Mouse (Mus musculus) forebrain, embryonic 13.5 days (tissue): ENCODE measurements at regions not wholly inside any gene's neighbourhood (a gene's known extent, or its start where the extent isn't known, plus 50 kb on each side); places are given as distances from the start of the nearest gene placed in this dataset.

Source experiments
- ATAC-seq: fragments of 200-750 bp; cut with Nextera tagmentation; 2 replicates; pipeline ENCODE4 v1.8.0; 2017
- H3K27ac ChIP-seq: fragments of 300-500 bp; sonication (generic); 2 replicates; pipeline ENCODE4 v1.5.1; 2015; ENCODE audit warnings: inconsistent platforms, mild to moderate bottlenecking, moderate library complexity
- H3K27me3 ChIP-seq: fragments of 300-500 bp; sonication (generic); 2 replicates; pipeline ENCODE4 v1.6.1; 2015; ENCODE audit warnings: mild to moderate bottlenecking, inconsistent platforms
- H3K36me3 ChIP-seq: fragments of 300-500 bp; sonication (generic); 2 replicates; pipeline ENCODE4 v1.6.1; 2015; ENCODE audit warnings: mild to moderate bottlenecking, inconsistent platforms; ENCODE audit not compliant: poor library complexity, severe bottlenecking
- H3K4me1 ChIP-seq: fragments of 300-500 bp; sonication (generic); 2 replicates; pipeline ENCODE4 v1.6.1; 2015; ENCODE audit warnings: inconsistent platforms
- H3K4me2 ChIP-seq: fragments of 300-500 bp; sonication (generic); 2 replicates; pipeline ENCODE4 v1.6.1; 2015; ENCODE audit warnings: inconsistent platforms, mild to moderate bottlenecking, moderate library complexity
- H3K4me3 ChIP-seq: fragments of 300-500 bp; sonication (generic); 2 replicates; pipeline ENCODE4 v1.5.1; 2015; ENCODE audit warnings: mild to moderate bottlenecking, inconsistent platforms
- H3K9ac ChIP-seq: fragments of 300-500 bp; sonication (generic); 2 replicates; pipeline ENCODE4 v1.6.1; 2015; ENCODE audit warnings: mild to moderate bottlenecking, inconsistent platforms
- H3K9me3 ChIP-seq: fragments of 300-500 bp; sonication (generic); replicated peaks from 2 replicates; pipeline ENCODE4 v1.6.1; 2016; ENCODE audit warnings: inconsistent platforms
- WGBS: fragments of 180-500 bp; shearing (Covaris S2); methylation state at CpG from one replicate; pipeline ENCODE4 v1.1.7; 2015; 5-methylcytosine and 5-hydroxymethylcytosine counted together

- Histone ChIP-seq H3K4me2 (no peak overlapping the region), H3K4me3 (no peak overlapping the region), H3K36me3 (no peaks in the 10 kb centered on the region), H3K9ac (no peak overlapping the region), H3K4me1 (no peaks in the 10 kb centered on the region), H3K27ac (no peak overlapping the region), H3K27me3 (no peaks in the 10 kb centered on the region), H3K9me3 (no peaks in the 10 kb centered on the region)
- no peak for ATAC-seq
- WGBS: 66% methylated on average over 3 of the region's 3 CpGs
Observed at GRCm38 (mm10) chr8:96929901-96930300, 1041.6 kb upstream of the Got2 start.

- Histone ChIP-seq H3K4me1 (no peaks in the 10 kb centered on the region), H3K27ac (no peak overlapping the region), H3K27me3 (no peaks in the 10 kb centered on the region), H3K9ac (no peak overlapping the region), H3K36me3 (no peaks in the 10 kb centered on the region), H3K9me3 (no peaks in the 10 kb centered on the region), H3K4me2 (no peak overlapping the region), H3K4me3 (no peak overlapping the region)
- WGBS: 31% methylated on average over 2 of the region's 2 CpGs
- 0 out of 2 replicates have a peak, but pooled peaks have one; percentile 24 for ATAC-seq
Observed at GRCm38 (mm10) chr8:96880956-96881355, 992.6 kb upstream of the Got2 start.

- no peak overlapping the region for H3K9ac ChIP-seq
- no peak overlapping the region for H3K4me3 ChIP-seq
- no peak overlapping the region for H3K4me2 ChIP-seq
- no peaks in the 10 kb centered on the region for H3K27me3 ChIP-seq
- 88% methylated on average over 6 of the region's 6 CpGs for WGBS
- no peak overlapping the region for H3K27ac ChIP-seq
- H3K9me3 ChIP-seq: no peaks in the 10 kb centered on the region
- no peak for ATAC-seq
- no peaks in the 10 kb centered on the region for H3K4me1 ChIP-seq
- no peaks in the 10 kb centered on the region for H3K36me3 ChIP-seq
Observed at GRCm38 (mm10) chr8:96878793-96879192, 990.4 kb upstream of the Got2 start.

DNA sequence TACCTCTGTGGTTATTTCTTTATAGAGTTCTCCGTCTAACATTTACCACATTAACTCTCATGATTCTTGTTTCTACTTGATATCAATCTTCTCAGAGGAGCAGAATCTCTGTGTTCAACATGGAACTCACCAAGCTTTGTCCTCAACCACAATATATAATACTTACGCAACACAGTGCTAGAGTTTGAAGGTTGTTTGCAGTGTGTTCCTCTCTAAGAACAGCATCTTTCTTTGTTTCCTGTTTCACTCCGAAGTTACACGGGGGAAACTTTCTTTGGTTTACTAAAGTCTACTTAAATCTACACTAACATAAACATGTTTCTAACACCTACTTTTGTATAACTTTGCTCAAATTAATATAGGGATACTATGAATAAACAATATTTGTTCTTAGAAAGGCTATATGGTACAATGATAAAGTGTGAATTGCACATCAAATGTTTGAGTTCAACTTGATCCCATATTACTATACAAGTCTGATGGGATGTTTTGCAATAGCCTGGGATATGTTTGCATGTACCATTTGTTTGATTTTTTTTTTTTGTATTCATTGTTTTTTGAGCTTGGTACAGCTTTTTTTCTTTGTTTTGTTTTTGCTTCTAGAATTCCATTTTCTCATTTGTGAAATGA is 985.2 kb upstream of the Got2 start:
- no peak for ATAC-seq
- H3K9ac ChIP-seq: no peak overlapping the region
- H3K4me1 ChIP-seq: no peaks in the 10 kb centered on the region
- no peak overlapping the region for H3K4me3 ChIP-seq
- H3K4me2 ChIP-seq: no peak overlapping the region
- no peaks in the 10 kb centered on the region for H3K27me3 ChIP-seq
- H3K36me3 ChIP-seq: no peaks in the 10 kb centered on the region
- no peaks in the 10 kb centered on the region for H3K9me3 ChIP-seq
- H3K27ac ChIP-seq: no peak overlapping the region
- 95% methylated on average over 4 of the region's 4 CpGs for WGBS

DNA sequence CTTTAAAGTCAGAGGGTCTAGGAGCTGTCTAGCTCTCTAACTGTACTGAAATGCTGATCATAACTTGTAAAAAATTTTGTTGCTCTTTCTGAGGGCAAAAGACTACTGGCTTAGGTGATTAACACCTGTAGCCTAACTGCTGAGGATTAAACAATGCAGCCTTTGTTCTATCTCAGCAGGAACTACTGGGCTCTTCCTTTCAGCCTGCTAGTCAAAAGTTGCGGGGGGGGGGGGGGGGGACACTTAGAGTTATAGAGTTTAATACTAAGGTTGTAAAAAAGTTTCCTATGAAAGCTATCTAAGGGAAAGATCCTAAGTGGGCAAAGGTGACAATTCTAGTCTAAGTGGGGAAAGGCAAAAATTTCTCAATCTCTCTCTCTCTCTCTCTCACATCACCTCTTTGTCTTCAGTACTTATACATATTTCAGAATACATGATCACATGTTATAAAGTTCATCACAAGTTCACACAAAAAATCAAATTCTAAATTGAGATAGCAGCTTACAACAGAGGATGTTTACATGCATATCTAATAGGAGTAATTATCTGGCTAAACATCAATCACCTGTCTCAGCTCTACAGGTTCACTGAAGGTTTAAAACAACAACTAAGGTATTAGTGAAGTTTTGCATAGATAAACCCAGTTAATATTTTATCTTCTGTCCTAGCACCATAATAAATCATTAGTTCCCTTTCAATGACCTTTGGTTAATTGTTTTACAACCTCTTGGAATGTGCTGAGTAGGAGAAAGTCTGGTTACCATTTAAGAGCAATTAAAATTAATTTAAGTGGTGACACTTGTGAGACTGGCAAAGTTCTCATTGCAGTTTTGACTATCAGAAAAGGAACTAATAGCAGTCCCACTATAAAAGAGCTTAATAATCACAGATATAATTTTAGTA is 980.1 kb upstream of the Got2 start:
- Histone ChIP-seq H3K4me2 (no peak overlapping the region), H3K9me3 (no peaks in the 10 kb centered on the region), H3K27me3 (no peaks in the 10 kb centered on the region), H3K4me3 (no peak overlapping the region), H3K9ac (no peak overlapping the region), H3K36me3 (no peaks in the 10 kb centered on the region), H3K4me1 (peaks cover 6% of the 10 kb centered on the region; the same call in 1 of the 2 replicates), H3K27ac (no peak overlapping the region)
- no peak for ATAC-seq
- 0% methylated on average over 1 of the region's 1 CpGs for WGBS

DNA sequence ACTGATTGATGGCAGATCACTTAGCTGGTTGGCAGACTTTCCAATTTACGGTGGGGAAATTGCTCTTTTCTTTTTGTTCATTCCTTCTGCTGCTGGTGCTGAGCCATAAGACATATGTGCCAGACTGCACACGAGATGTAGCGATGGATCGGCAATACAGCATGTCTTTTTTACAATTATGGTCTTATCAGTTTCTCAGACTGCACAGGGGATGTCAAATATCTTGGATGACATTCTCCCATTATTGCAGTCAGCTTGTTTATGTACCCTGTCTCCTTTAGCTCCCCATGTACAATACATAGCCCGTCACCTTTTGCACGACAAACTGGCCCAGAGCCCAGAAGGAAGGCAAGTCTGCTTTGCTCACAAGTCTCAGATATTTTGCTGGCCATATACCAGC is 976.3 kb upstream of the Got2 start:
- Histone ChIP-seq H3K4me2 (peak overlapping the region; percentile 22), H3K27ac (peak overlapping the region; percentile 54), H3K9me3 (no peaks in the 10 kb centered on the region), H3K4me1 (peaks cover 6% of the 10 kb centered on the region; the same call in 1 of the 2 replicates), H3K27me3 (no peaks in the 10 kb centered on the region), H3K9ac (no peak overlapping the region), H3K4me3 (no peak overlapping the region), H3K36me3 (no peaks in the 10 kb centered on the region)
- 42% methylated on average over 6 of the region's 6 CpGs for WGBS
- peak; percentile 81 for ATAC-seq

DNA sequence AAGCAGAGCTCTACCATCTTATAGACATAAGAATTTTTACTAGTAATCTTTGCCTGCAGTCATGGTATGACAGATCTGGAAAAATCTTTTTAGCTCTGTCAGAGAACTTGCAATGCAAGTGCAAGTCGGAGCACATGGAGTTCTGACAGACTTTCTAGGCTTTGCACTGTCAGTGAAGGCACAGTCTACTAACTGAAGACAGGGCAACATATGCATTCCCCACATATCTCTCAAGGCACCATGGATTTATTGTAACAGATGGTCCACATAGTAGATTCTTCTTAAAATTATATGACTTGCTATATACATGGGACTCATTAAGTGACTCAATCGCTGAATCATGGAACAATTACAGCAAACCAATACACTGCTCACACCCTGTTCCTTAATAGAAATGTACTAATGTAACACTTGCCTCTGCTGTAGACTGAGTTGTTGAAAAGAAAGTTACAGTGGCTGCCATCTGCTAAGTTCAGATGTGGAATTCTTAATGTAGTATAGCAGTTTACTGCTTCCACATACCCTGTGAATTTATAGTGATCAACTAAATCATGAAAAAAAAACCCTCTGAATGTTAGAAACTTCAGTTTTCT is 972.6 kb upstream of the Got2 start:
- no peak overlapping the region for H3K4me3 ChIP-seq
- H3K4me1 ChIP-seq: peaks cover 6% of the 10 kb centered on the region; the same call in 1 of the 2 replicates
- no peaks in the 10 kb centered on the region for H3K27me3 ChIP-seq
- H3K9ac ChIP-seq: no peak overlapping the region
- no peak overlapping the region for H3K4me2 ChIP-seq
- WGBS: 84% methylated on average over 2 of the region's 2 CpGs
- peak; percentile 46; the same call in 1 of the 2 replicates for ATAC-seq
- peaks cover 6% of the 10 kb centered on the region for H3K9me3 ChIP-seq
- no peak overlapping the region for H3K27ac ChIP-seq
- H3K36me3 ChIP-seq: no peaks in the 10 kb centered on the region

DNA sequence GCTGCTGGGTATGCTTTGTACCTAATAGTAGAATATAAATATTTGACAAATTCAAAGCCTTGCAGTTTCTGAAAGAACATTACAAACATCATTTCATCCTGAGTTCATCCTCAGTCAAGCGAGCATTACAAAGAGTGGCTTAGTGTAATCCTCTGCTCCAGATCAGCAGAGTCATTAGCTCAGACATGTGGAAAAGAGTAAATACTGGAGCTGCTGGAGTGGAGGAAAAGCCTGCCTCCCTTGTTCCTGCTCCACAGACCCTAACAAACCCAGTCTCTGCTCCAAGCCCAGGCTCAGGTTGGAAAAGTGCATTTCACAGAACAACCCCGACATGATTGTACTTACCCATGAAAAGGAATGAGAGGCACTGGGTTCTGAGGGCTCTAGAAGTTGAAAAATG is 955.2 kb upstream of the Got2 start:
- ATAC-seq: no peak
- Histone ChIP-seq H3K4me2 (no peak overlapping the region), H3K4me1 (no peaks in the 10 kb centered on the region), H3K36me3 (no peaks in the 10 kb centered on the region), H3K9me3 (no peaks in the 10 kb centered on the region), H3K27me3 (no peaks in the 10 kb centered on the region), H3K9ac (no peak overlapping the region), H3K27ac (no peak overlapping the region), H3K4me3 (no peak overlapping the region)
- WGBS: 10% methylated on average over 2 of the region's 2 CpGs

- H3K27ac ChIP-seq: no peak overlapping the region
Observed at GRCm38 (mm10) chr8:96835532-96835931, 947.2 kb upstream of the Got2 start.

GRCm38 (mm10) chr8:96834673-96835072 is 946.3 kb upstream of the Got2 start:
- Histone ChIP-seq H3K36me3 (no peaks in the 10 kb centered on the region), H3K9ac (no peak overlapping the region), H3K4me2 (no peak overlapping the region), H3K4me1 (no peaks in the 10 kb centered on the region), H3K27me3 (no peaks in the 10 kb centered on the region), H3K27ac (no peak overlapping the region), H3K9me3 (no peaks in the 10 kb centered on the region), H3K4me3 (no peak overlapping the region)
- ATAC-seq: no peak
- 14% methylated on average over 2 of the region's 2 CpGs for WGBS

More at GRCm38 (mm10) chr8:96835532-96835931, 947.2 kb upstream of the Got2 start:
- Histone ChIP-seq H3K27me3 (no peaks in the 10 kb centered on the region), H3K4me1 (no peaks in the 10 kb centered on the region), H3K36me3 (no peaks in the 10 kb centered on the region), H3K9me3 (no peaks in the 10 kb centered on the region), H3K9ac (no peak overlapping the region), H3K4me3 (no peak overlapping the region), H3K4me2 (no peak overlapping the region)
- 7% methylated on average over 3 of the region's 3 CpGs for WGBS
- ATAC-seq: 0 out of 2 replicates have a peak, but pooled peaks have one; percentile 58

- H3K36me3 ChIP-seq: no peaks in the 10 kb centered on the region
- no peaks in the 10 kb centered on the region for H3K27me3 ChIP-seq
- whole genome bisulfite sequencing: 93% methylated on average over 1 of the region's 1 CpGs
Observed at GRCm38 (mm10) chr8:96829253-96829652, 940.9 kb upstream of the Got2 start.

GRCm38 (mm10) chr8:96810550-96810949 is 922.2 kb upstream of the Got2 start:
- Histone ChIP-seq H3K4me3 (no peak overlapping the region), H3K4me1 (no peaks in the 10 kb centered on the region), H3K9me3 (no peaks in the 10 kb centered on the region), H3K27ac (no peak overlapping the region), H3K4me2 (no peak overlapping the region), H3K9ac (no peak overlapping the region), H3K36me3 (no peaks in the 10 kb centered on the region), H3K27me3 (no peaks in the 10 kb centered on the region)
- 87% methylated on average over 1 of the region's 1 CpGs for WGBS
- no peak for ATAC-seq

More at GRCm38 (mm10) chr8:96829253-96829652, 940.9 kb upstream of the Got2 start:
- no peaks in the 10 kb centered on the region for H3K4me1 ChIP-seq
- H3K9me3 ChIP-seq: no peaks in the 10 kb centered on the region
- H3K27ac ChIP-seq: no peak overlapping the region
- H3K4me2 ChIP-seq: no peak overlapping the region
- ATAC-seq: no peak
- no peak overlapping the region for H3K9ac ChIP-seq
- H3K4me3 ChIP-seq: no peak overlapping the region
